Mouse (Mus musculus) left cerebral cortex, adult 18-20 months (tissue): ENCODE data around the gene Olfml2b. TPM values are rescaled to one million over a fixed set of nuclear protein-coding genes. Genes with fewer than 3 reads are reported as not detected.

Experiments
- DNase-seq, 2 experiments: peaks; one replicate each; pipeline ENCODE4 v3.0.0; 2021 to 2022; ENCODE audit warnings: low spot score in 2 of 2, mixed read lengths in 1 of 2
- total RNA-seq, 2 experiments: library from RNA; stranded (reverse); gene quantifications; 2 replicates each; pipeline ENCODE4 v1.2.3; 2021

Gene Olfml2b
- total RNA-seq, 2 experiments from 2014 or later, result 2.2 to 3.1 TPM

DNA sequence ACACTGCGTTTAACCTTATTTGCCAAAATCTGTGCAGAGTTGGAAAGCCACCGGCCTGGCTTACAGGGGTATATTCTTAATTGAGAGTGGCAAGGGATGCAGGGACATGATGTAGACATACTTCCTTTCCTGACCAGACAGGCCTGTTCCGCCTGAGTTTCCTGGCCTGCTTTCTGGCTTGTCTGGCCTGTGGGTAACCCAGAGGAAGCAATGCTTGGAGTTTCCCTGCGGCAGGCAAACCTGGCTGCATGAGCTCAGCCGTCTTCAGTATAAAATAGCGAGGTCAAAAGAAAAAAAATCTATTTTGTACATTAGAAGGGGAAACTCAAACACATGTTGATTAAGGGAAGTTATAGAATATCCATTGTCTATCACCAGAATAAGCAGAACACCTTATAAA, 84.2 kb downstream of the Olfml2b start:
- DNase-seq, result no peak

- DNase-seq, result no peak
These were observed 85.1 kb downstream of the Olfml2b start for GRCm38 (mm10) chr1:170729267-170729962.

- DNase-seq, result peak in 1 of 2 experiments; percentile 47
These were observed 87.7 kb downstream of the Olfml2b start for GRCm38 (mm10) chr1:170731865-170732595.

Other genes starting within 250 kb of the Olfml2b start
- 100 to 1,000 TPM; 191 to 200 TPM for gene Nos1ap, start 54.7 kb upstream of the Olfml2b start, total RNA-seq
- gene Atf6, start 223.2 kb downstream of the Olfml2b start, total RNA-seq, result 10 to 100 TPM; 47.1 to 50.7 TPM
- gene Gm26620, start 240.5 kb downstream of the Olfml2b start, total RNA-seq, result under 1 TPM; 0.45 to 0.79 TPM
- 10 to 100 TPM; 15.1 to 16.7 TPM for gene Dusp12, start 241.0 kb downstream of the Olfml2b start, total RNA-seq